Mouse (Mus musculus) urinary bladder, postnatal 14 days (tissue): ENCODE measurements around the gene Ankar.

Experiments
- DNase-seq: peaks from one replicate; pipeline ENCODE4 v3.0.0; 2021; ENCODE audit warnings: low spot score

Gene Ankar

GRCm38 (mm10) chr1:72700479-72700878, at the start of gene Ankar:
Ankar (minus strand) TSS chr1:72700579.
- no peak for DNase-seq

- peak; percentile 33 for DNase-seq
Measured at GRCm38 (mm10) chr1:72746382-72746781, 46.0 kb upstream of the Ankar start.

- DNase-seq: no peak
Measured at GRCm38 (mm10) chr1:72744816-72745506, 44.6 kb upstream of the Ankar start.

DNA sequence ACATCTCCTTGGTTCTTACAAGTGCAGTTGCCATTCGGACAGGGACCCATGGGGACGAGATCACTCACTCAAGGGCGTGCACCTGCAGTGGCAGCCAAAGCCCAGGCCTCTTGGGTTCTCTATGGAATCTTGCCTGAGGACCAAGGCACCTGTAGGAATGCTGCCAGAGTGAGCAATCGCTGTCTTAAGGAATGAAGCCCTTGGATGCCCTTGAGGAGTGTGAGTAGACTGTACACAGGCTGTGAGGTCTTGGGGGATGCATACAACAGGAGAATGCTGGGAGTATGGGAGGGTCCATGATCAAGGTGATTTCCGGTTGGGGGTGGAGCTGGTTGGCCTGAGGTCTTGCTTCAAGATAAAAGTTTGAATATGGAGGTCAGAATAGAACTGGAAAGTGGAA, 41.0 kb upstream of the Ankar start:
- DNase-seq: no peak

GRCm38 (mm10) chr1:72739681-72740063, 39.3 kb upstream of the Ankar start:
- DNase-seq: no peak

DNA sequence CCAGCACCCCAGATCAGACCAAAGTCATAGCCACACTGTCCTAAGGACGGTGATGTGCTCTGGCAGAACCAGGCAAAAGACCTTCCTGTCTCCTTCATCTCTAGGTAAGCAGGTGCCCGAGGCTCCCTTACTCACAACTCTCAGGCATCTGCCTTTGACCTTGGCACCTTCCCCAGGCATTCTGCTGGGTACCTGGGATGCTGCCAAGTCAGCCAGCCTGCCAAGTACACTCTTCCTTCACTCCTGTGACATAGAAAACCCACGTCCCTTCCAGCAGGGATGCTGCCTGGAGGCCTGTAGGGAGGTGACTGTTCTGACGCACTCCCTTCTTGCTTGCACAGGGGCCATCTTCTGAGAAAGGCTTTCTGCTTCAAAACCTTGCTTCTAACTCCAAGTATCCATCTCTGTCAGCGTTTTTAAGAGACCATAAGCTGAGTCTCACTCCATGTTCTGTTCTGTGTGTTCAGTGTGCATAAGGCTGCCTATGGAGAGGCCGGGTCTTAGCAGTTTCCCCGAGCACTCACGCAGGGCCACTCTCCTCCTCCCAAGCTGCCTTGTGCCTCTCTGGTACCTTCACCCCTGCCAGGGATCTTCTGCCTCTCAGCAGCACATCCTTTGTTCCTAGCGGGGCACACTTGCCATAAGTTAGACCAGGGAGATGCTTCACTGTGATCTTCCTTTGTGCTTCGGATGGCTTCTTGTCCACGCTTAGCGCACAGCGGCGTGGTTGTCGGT, 38.7 kb upstream of the Ankar start:
- no peak for DNase-seq

GRCm38 (mm10) chr1:72736397-72737125, 36.2 kb upstream of the Ankar start:
- no peak for DNase-seq

DNA sequence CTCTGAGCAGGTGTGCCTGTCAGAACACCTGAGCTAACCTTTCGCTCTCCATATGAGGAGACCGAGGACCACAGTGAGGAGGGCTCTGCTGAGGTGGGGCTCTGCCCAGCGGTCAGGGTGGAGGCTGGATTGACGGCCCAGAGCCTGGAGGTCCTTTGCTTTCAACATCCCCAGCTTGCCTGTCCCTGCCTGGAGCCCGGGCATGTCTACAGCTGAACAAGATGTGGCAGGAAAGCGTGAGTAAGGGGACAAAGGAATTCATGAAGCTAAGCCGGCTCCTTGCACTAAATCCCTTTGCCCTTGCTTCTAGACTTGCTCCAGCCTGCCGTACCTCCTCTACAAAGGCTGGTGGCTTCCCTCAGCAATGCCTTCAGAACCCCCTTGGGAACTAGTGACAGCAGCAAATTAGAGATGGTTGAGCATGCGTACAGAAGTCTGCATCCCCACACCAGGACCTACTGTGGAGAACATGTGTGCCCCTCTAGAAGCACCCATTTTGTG, 32.9 kb upstream of the Ankar start:
- peak; percentile 60 for DNase-seq

GRCm38 (mm10) chr1:72730126-72730525, 29.7 kb upstream of the Ankar start:
- DNase-seq: no peak

- no peak for DNase-seq
Measured at GRCm38 (mm10) chr1:72728781-72729180, 28.4 kb upstream of the Ankar start.

- no peak for DNase-seq
Measured at GRCm38 (mm10) chr1:72725941-72726340, 25.6 kb upstream of the Ankar start.

DNA sequence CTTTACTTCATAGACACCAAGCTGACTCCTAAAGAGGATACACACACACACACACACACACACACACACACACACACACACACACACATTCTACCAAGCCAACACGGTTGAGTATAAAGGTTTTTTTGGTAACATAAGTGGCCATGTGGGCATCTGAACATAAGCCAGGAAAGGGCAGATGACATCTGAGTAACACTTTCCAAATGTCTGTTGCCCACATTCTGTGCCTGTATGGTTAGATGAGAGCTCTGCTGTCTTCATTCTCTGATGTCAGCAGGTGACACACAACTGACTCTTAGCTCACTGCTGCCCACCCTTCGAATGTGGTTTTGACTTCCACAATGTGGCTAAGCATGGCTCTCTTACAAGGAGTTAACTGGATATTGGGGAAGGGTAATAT, 24.0 kb upstream of the Ankar start:
- DNase-seq: no peak

GRCm38 (mm10) chr1:72722646-72723045, 22.3 kb upstream of the Ankar start:
- DNase-seq: no peak

DNA sequence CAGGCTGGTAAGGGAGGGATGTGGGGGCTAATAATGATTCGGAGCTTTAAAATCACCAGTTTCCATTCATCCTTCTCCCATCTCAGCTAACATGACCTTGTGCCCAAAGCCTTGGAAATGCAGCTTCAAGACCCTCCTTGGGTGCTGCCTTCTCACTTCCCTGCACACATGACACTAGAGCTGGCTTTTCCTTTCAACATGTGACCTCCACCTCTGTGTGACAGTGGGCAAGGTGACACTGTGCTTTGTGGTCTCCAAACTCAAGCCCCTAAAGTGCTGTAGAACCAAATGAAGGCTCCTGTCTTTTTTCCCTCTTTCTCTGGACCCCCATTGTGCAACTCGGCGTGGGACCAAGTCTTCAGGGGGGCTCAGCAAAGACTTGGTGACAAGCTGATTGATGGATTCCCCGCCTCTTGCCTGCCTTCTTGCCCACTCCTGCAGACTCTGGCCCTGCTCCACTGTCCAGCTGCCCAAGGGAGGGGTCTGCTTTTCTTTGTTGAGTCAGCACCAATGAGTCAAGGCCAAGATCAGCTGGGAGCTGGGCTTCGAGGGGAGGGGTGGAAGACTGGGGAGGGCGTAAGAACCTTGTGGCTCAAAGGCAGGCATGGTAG, 19.8 kb upstream of the Ankar start:
- DNase-seq: no peak

DNA sequence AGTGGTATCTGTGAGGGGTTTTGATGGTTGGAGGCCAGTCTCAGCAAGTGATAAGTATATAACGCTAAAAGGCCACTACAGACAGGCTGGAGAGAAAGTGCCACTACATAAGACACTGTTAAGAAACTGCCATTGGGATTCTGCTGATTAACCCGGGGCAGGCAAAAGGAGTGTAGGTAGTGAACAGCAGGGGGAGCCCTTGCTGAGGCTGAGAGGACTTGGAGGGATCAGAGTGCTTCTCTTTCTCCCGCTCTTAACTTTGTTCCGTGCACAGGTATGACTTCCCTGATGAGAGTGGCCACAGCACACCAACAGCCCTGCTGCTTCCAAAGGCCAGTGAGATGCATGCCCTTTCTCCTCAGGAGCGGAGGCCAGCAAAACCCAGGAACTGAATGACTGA, 18.5 kb upstream of the Ankar start:
- DNase-seq: peak; percentile 81

DNA sequence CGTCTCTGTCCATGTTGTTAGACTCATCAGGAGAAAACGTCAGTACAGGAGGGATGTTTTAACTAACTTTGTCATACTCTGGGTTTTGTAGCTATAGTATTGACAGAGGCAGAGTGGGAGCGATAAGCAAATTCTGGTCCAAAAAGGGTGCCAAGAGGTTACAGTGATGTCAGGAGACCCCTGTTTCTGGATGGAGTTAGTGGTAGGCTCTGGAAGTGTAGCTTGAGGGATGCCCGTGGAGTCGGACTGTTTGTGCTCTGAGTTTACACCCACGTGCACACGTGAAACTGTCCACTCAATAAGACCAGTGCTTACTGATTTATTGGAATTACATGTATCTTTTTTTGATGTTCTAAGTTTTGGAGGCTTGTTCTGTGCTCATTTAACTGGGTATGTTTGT, 17.2 kb upstream of the Ankar start:
- no peak for DNase-seq

- peak; percentile 85 for DNase-seq
Measured at GRCm38 (mm10) chr1:72716926-72717325, 16.5 kb upstream of the Ankar start.

DNA sequence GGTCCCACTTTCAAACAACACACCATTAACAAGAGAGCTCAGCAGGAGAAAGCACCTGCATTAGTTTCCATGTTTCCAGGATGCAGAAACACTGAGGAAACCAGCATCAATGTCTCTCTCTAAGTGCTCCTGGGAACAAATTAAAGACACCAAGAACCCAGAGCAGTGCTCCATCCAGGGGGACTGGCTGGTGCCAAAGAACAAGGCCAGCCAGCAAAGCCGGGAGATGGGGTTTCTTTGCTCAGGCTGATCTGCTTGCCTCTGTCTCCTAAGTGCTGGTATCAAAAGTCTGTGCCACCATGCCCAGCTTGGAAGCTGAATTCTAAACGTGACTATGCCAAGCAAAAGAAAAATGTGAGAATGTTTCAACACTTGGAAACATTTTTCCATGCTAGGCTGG, 16.0 kb upstream of the Ankar start:
- no peak for DNase-seq

- no peak for DNase-seq
Measured at GRCm38 (mm10) chr1:72715593-72716361, 15.4 kb upstream of the Ankar start.

- DNase-seq: no peak
Measured at GRCm38 (mm10) chr1:72715065-72715464, 14.7 kb upstream of the Ankar start.

DNA sequence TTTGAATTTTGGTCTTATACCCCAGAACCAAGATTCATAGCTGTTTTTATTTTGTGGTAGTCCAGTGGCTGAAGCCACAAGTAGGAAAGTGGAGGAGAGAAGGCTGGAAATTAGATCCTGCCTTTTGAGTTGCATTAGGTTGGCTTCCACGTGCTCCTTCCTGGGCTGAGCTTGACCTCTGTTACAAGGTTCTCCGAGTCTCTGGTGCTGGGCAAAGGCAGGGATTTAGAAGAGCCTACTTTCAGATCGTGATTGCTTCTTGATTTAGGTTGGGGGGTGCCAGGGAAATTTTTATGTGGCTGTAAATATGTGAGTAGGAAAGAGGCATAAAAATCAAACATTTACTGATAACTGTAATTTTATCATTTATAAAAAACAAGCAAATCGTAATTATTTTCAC, 14.2 kb upstream of the Ankar start:
- DNase-seq: no peak

DNA sequence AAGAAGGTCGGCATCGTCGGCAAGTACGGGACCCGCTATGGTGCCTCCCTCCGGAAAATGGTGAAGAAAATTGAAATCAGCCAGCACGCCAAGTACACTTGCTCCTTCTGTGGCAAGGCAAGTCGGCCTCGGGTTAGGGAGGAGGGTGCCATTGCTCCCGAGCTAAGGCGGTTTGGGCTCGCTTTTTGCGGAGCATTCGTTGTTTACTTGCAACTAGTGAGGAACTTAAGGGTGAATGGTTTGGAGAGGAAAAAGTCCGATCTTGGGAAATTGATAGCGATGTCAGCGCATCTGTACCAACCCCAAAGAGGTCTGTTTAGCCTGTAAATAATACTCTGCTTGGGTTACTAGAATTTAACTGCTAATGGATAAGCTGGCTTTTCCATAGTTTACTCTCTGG, 11.3 kb upstream of the Ankar start:
- DNase-seq: no peak
